Mouse (Mus musculus) thymus, adult 2 months (tissue): ENCODE results near the gene Galr3. TPM values are rescaled to one million over a fixed set of nuclear protein-coding genes. Genes with fewer than 3 reads are reported as not detected.

Experiments used
- DNase-seq: peaks from one replicate; pipeline ENCODE4 v3.0.0; 2021
- H3K27ac ChIP-seq: fragments of 200-500 bp; 2 replicates; pipeline ENCODE4 v1.5.1; 2012; ENCODE audit warnings: low read length, control low read depth; ENCODE audit not compliant: control insufficient read depth, insufficient read depth
- H3K27me3 ChIP-seq: fragments of 200-500 bp; 2 replicates; pipeline ENCODE4 v1.6.1; 2012; ENCODE audit warnings: mild to moderate bottlenecking, low read length, moderate library complexity, mixed read lengths; ENCODE audit not compliant: control insufficient read depth, insufficient read depth
- H3K36me3 ChIP-seq: fragments of 200-500 bp; 2 replicates; pipeline ENCODE4 v1.6.1; 2012; ENCODE audit warnings: mild to moderate bottlenecking, low read length, moderate library complexity; ENCODE audit not compliant: control insufficient read depth, insufficient read depth
- H3K4me1 ChIP-seq: fragments of 200-500 bp; replicated peaks from 2 replicates; pipeline ENCODE4 v1.6.1; 2012; ENCODE audit warnings: low read length; ENCODE audit not compliant: control insufficient read depth, insufficient read depth
- H3K4me3 ChIP-seq: fragments of 200-500 bp; 2 replicates; pipeline ENCODE4 v1.5.1; 2012; ENCODE audit warnings: mild to moderate bottlenecking, low read length, control low read depth, moderate library complexity; ENCODE audit not compliant: control insufficient read depth, insufficient read depth
- CTCF ChIP-seq: fragments of 200-500 bp; IDR thresholded peaks from 2 replicates; pipeline ENCODE4 v1.5.1; 2012; ENCODE audit warnings: mild to moderate bottlenecking, control low read depth, low read length, moderate library complexity, borderline replicate concordance; ENCODE audit not compliant: control insufficient read depth, poor library complexity, insufficient read depth; ENCODE audit errors: extremely low read depth
- POLR2A ChIP-seq: fragments of 200-500 bp; IDR thresholded peaks from 2 replicates; pipeline ENCODE4 v1.6.1; 2012; ENCODE audit warnings: mild to moderate bottlenecking, low read length, control low read depth, moderate library complexity; ENCODE audit not compliant: control insufficient read depth, poor library complexity, insufficient read depth; ENCODE audit errors: extremely low read depth
- WGBS: fragments of 180-500 bp; shearing (Covaris S2); methylation state at CpG from one replicate; pipeline ENCODE4 v1.1.7; 2018; 5-methylcytosine and 5-hydroxymethylcytosine counted together
- polyA plus RNA-seq: library from polyadenylated mRNA; depleted of rRNA; stranded (reverse); fragments of >200 nt; gene quantifications from 2 replicates; pipeline ENCODE4 v1.2.3, GENCODE M21; 2012

Galr3 gene
- polyA plus RNA-seq, 1 experiment = 0.71 TPM

DNA sequence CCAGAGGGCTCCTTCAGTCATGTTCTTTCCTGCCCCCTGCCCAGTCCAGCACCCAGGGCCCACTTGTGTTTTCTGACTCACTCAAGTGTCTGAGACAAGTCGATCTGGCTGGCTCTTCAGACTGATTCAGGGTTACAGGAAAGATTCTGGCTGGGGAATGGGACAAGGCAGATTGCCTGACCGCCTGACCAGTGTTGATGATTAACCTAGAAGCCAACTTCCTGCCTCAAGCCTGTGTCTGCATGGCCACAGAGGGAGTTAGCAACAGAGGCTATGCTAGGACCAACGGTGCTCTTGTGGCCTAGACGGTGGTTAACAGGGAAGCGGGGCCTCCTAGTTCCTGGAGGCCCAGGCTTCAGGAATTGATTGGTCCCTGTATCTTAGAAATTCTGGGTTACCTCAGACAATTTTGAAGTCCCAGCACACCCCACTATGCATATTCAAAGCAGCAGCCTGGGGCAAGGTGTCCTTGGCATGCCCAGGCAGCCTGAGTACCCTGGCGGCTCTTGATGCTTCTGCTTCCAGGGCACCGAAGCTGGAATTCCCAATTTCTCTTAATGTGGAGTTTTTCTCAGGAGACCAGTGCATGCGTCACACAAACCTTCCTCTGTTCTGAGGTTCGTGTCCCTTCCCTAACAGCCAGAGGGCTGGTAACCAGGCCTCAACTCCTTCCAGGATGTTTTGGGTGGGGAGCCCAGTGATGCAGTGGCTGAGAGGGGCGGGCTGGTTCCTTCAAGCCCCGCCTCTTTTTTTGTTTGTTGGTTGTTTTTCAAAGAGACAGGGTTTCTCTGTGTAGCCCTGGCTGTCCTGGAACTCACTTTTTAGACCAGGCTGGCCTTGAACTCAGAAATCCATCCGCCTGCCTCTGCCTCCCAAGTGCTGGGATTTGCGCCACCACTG lies 10.0 kb downstream of the Galr3 start:
- H3K4me1 ChIP-seq = no peaks in the 10 kb centered on the region
- TF ChIP-seq CTCF (no peak), POLR2A (no peak)
- WGBS = 70% methylated on average over 13 of the region's 13 CpGs
- H3K4me3 ChIP-seq = no peak overlapping the region
- DNase-seq = no peak
- H3K36me3 ChIP-seq = peaks cover 39% of the 10 kb centered on the region
- H3K27ac ChIP-seq = no peak overlapping the region
- H3K27me3 ChIP-seq = no peaks in the 10 kb centered on the region

DNA sequence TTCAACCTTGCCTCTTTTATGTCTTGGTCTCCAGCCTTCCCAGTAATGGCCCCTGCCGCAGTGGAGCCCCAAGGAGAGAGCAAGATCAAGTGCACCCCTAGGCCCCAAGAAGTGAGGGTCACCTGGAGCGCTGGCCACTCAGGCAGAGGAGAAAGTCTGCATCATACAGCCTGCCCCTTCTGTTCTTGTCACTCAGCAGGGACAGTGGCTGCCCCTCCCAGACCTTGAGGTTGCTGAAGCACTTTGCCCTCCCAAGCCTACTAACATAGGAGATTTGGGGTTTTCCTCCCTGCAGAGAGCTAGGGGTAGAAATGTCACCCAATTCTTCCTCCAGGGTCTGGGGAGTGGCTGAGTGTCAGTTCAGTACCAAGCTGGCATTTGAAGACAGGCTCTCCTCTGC lies 10.7 kb downstream of the Galr3 start:
- Histone ChIP-seq H3K4me3 (no peak overlapping the region), H3K4me1 (no peaks in the 10 kb centered on the region), H3K27ac (no peak overlapping the region), H3K36me3 (peaks cover 42% of the 10 kb centered on the region), H3K27me3 (no peaks in the 10 kb centered on the region)
- TF ChIP-seq CTCF (no peak), POLR2A (no peak)
- 98% methylated on average over 2 of the region's 2 CpGs for WGBS
- DNase-seq = no peak

DNA sequence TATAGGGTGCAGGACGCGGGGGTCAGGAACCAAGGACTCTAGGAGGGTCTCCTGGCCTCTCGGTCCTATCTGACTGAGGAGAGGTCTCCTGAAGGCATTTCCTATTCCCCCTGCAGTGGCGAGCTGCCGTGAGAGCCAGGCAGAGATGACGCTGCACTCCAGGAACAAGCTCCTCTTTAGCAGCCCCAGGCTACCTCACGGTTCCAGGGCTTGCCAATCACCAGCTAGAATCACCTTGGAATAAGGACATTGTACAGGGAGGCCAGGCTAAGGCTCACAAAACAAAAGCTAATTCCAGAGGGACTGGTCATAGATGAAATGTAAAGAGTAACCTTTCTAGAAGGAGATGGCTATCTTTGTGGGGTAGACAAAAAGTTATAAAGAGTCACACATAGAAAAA lies 14.9 kb downstream of the Galr3 start:
- no peak for DNase-seq

DNA sequence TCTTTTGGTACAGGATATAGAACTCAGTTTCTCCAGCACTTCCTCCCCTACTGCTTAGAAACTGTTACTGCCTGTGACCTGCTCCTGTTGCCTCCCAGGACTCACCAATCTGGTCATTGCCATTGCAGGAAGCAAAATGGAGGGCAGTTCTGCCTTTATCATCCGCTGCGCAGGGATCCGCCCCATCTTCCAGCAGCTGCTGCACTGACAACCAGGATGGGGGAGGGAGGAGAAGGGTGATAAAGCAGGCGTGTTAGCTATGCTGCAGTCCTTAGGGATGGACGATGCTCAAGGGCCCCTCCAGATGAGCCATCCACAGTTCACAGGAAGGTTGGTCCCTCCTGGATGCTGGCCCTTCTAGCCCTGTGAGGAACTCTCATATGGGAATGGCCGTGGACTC lies 16.2 kb downstream of the Galr3 start:
- no peaks in the 10 kb centered on the region; the same call in 1 of the 2 replicates for H3K4me1 ChIP-seq
- TF ChIP-seq POLR2A (no peak), CTCF (no peak)
- no peak for DNase-seq
- H3K36me3 ChIP-seq = peaks cover 54% of the 10 kb centered on the region
- WGBS = 98% methylated on average over 6 of the region's 6 CpGs
- H3K4me3 ChIP-seq = no peak overlapping the region
- H3K27me3 ChIP-seq = no peaks in the 10 kb centered on the region
- H3K27ac ChIP-seq = no peak overlapping the region

More for the DNA sequence above, 14.9 kb downstream of the Galr3 start:
- Histone ChIP-seq H3K27me3 (no peaks in the 10 kb centered on the region), H3K4me1 (no peaks in the 10 kb centered on the region), H3K36me3 (peaks cover 57% of the 10 kb centered on the region), H3K4me3 (no peak overlapping the region), H3K27ac (no peak overlapping the region)
- WGBS = 94% methylated on average over 7 of the region's 7 CpGs
- no peak for TF ChIP-seq CTCF
- TF ChIP-seq POLR2A = no peak

DNA sequence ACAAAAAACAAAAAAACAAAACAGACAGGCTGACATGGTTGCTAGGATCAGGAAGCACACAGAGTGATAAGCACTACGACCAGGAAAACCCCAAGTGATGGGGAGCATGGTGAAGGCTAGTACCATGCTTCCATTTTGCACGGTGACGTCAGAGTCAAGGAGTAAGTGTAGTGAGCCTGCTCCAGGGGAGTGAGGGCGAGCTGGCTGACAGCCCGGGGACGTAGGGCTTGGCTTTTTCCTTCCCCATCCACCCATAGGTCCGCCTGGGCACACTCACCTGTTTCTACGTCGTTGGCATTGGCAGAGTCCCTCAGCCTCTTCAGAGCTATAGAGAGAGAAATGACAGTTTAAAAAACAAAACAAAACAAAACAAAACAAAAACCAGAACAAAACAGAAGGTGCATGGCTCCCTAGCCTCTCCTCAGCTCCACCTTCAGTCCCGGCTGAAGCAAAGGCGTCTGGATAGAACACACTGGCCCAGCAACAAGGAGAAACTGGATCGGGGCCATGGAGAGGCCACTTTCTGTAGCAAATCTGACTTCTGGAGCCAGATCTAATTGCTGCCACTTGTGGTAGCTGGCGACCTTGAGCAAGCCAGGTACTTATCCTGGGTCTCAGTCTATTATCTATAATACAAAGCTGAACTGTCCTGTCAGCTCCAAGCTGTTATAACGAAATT lies 19.3 kb downstream of the Galr3 start:
- WGBS = 96% methylated on average over 14 of the region's 14 CpGs
- no peak for DNase-seq
- H3K27me3 ChIP-seq = no peaks in the 10 kb centered on the region
- H3K27ac ChIP-seq = no peak overlapping the region
- peaks cover 2% of the 10 kb centered on the region; the same call in 1 of the 2 replicates for H3K4me1 ChIP-seq
- peaks cover 25% of the 10 kb centered on the region for H3K36me3 ChIP-seq
- TF ChIP-seq POLR2A = no peak
- no peak for TF ChIP-seq CTCF
- no peak overlapping the region for H3K4me3 ChIP-seq

DNA sequence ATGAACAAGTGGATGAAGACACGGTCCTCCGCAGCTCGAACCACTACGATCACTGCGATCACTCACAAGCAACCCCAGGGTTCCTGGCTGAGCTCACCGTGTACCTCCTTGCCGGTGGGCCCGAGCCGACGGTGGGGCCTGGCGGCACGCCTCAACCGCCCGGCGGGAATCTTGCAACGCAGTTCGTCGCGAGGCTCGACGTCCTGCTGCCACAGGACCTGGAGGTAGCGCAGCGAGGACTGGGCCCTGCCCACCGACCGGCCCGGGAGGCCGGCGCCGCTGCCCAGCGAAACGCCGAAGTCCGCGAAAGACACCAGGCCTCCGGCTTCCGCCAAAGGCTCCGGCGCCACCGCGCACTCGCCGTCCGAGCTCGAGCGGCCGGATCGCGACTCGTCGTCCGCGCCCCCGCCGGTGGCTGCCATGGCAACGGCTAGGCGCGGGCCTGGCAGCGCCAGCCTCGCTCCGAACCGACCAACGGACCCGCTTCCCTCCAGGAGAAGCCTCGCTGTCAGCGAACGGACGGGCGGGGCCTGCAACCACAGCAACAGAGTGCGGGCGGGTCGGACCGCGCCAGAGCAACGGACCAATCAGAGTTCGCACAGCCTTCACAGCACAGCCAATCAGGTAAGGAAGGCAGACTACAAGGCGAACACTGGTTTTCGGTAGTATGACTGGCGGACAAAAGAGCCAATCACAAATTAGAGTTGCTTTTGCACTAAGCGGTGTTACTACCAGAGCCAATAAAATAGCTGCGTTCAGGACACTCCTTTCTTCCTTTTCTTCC lies 20.9 kb downstream of the Galr3 start, which contains the start of gene Ankrd54:
Gene Ankrd54, minus strand, starts transcription at position 518 of the 784 bp plus-strand sequence.
- Histone ChIP-seq H3K27ac (no peak within 1 kb of the TSS), H3K4me1 (peaks cover 2% of the 10 kb centered on the region; the same call in 1 of the 2 replicates), H3K36me3 (peaks cover 13% of the 10 kb centered on the region; the same call in 1 of the 2 replicates), H3K27me3 (no peaks in the 10 kb centered on the region), H3K4me3 (peak within 1 kb of the TSS; percentile 80)
- WGBS = under 1% methylated on average over 80 of the region's 80 CpGs
- TF ChIP-seq CTCF (peak; percentile 13; the same call in 1 of the 2 replicates), POLR2A (peak; percentile 32; the same call in 1 of the 2 replicates)
- peak; percentile 96 for DNase-seq
